ENCODE assay signal across 22 mouse cellular contexts in the genomic region with DNA sequence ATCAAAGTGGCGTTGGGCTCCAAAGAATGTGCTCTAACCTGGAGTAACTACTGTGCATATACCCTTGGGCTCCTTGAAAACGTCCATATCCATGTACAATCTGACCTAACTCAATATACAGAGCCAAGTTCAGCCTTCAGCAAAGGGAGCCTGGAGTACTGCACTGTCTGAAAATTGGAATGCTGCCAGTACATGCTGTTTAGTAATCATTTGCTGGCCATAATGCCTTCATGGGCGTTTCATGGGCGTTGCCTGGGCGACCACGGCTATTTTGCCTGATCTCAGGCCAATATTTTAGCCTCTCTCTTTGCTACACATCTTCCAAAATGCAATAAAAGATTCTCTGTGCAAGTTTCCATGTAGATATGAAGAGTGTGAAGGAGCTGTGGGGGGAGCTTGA. TPM values are rescaled to one million over a fixed set of nuclear protein-coding genes. Genes with fewer than 3 reads are reported as not detected.
DNase-seq lines count a peak whose midpoint lies in the region; ATAC-seq and TF ChIP-seq lines count a peak whose summit lies in the region.
"Had no signal": no experiment of that assay in that cellular context is flagged by ENCODE, and none has a peak within 500 bp of the region (broad histone marks: within the 10 kb centered on the region; RNA-seq: fewer than 3 reads in every experiment).

No protein-coding gene starts in this region.

- H3K4me3 ChIP-seq in hindbrain, embryonic 11.5 days (ENCODE audit: low read depth, low read length), result no peak overlapping the region
- H3K4me3 ChIP-seq in hindbrain, embryonic 10.5 days, result no peak overlapping the region
- H3K4me3 ChIP-seq in lung, postnatal 0 days (ENCODE audit: low read depth, low read length), result no peak overlapping the region
- H3K4me3 ChIP-seq: erythroblast, embryonic 14.5 days; heart, embryonic 12.5 days; neural tube, embryonic 13.5 days had no signal

- no peaks in the 10 kb centered on the region for H3K36me3 ChIP-seq in hindbrain, embryonic 11.5 days (ENCODE audit: control insufficient read depth, insufficient read depth, low read length)
- H3K36me3 ChIP-seq in hindbrain, embryonic 10.5 days, result no peaks in the 10 kb centered on the region
- no peaks in the 10 kb centered on the region for H3K36me3 ChIP-seq in lung, postnatal 0 days (ENCODE audit: insufficient read depth, low read length)
- H3K36me3 ChIP-seq: heart, embryonic 12.5 days; neural tube, embryonic 13.5 days had no signal

- H3K9ac ChIP-seq in hindbrain, embryonic 11.5 days (ENCODE audit: low read depth, low read length), result no peak overlapping the region
- no peak overlapping the region for H3K9ac ChIP-seq in lung, postnatal 0 days (replicated peaks; ENCODE audit: low read depth)
- H3K9ac ChIP-seq: heart, embryonic 12.5 days; neural tube, embryonic 13.5 days had no signal

- H3K9me3 ChIP-seq in hindbrain, embryonic 11.5 days (ENCODE audit: control insufficient read depth, low read length), result no peaks in the 10 kb centered on the region
- H3K9me3 ChIP-seq in hindbrain, embryonic 10.5 days, result no peaks in the 10 kb centered on the region
- no peaks in the 10 kb centered on the region for H3K9me3 ChIP-seq in lung, postnatal 0 days (ENCODE audit: low read length)
- H3K9me3 ChIP-seq: heart, embryonic 12.5 days; neural tube, embryonic 13.5 days had no signal

- H3K27me3 ChIP-seq in hindbrain, embryonic 11.5 days (ENCODE audit: control insufficient read depth, insufficient read depth, low read length), result no peaks in the 10 kb centered on the region
- H3K27me3 ChIP-seq in hindbrain, embryonic 10.5 days (ENCODE audit: insufficient read depth, poor library complexity, severe bottlenecking), result no peaks in the 10 kb centered on the region; the same call in 1 of the 2 replicates
- H3K27me3 ChIP-seq in lung, postnatal 0 days (replicated peaks; ENCODE audit: insufficient read depth, low read length), result no peaks in the 10 kb centered on the region
- H3K27me3 ChIP-seq: CH12.LX; heart, embryonic 12.5 days; neural tube, embryonic 13.5 days had no signal

- H3K4me1 ChIP-seq in hindbrain, embryonic 11.5 days (replicated peaks; ENCODE audit: control insufficient read depth, insufficient read depth, low read length), result no peaks in the 10 kb centered on the region
- H3K4me1 ChIP-seq in hindbrain, embryonic 10.5 days (replicated peaks), result peaks cover 4% of the 10 kb centered on the region
- H3K4me1 ChIP-seq in lung, postnatal 0 days (ENCODE audit: insufficient read depth, low read depth, low read length), result no peaks in the 10 kb centered on the region

- no peak for ATAC-seq in hindbrain, embryonic 11.5 days (ENCODE audit: low FRiP score)
- no peak for ATAC-seq in lung, postnatal 0 days
- ATAC-seq: inflammation-experienced regulatory T-cells, adult 6 months had no signal

- peak; percentile 8 for DNase-seq in adrenal gland, postnatal 14 days
- DNase-seq in adrenal gland, postnatal 4 days (ENCODE audit: low spot score in 2 of 2), result no peak
- peak; percentile 6 for DNase-seq in hindbrain, embryonic 11.5 days (ENCODE audit: low spot score)
- no peak for DNase-seq in hindbrain, embryonic 10.5 days (ENCODE audit: low spot score)
- peak; percentile 11 for DNase-seq in lung, postnatal 0 days (ENCODE audit: low spot score)
- no peak for DNase-seq in lung, postnatal 14 days
- peak; percentile 2 for DNase-seq in brain, adult 2 months (ENCODE audit: low read depth, low spot score)
- no peak for DNase-seq in ovary, postnatal 14 days (ENCODE audit: low spot score)
- DNase-seq: adrenal gland, postnatal 36 days; cerebellum, postnatal 36 days; kidney, adult 9 months; kidney, postnatal 36 days; lung, adult 2 months; right cerebral cortex, postnatal 14 days; thymus, postnatal 14 days had no signal

- 77% methylated on average over 6 of the region's 6 CpGs for WGBS in hindbrain, embryonic 11.5 days
- whole genome bisulfite sequencing in hindbrain, embryonic 10.5 days, result 80% methylated on average over 6 of the region's 6 CpGs
- 62% methylated on average over 6 of the region's 6 CpGs for WGBS in lung, postnatal 0 days

- no peak overlapping the region for H3K4me2 ChIP-seq in hindbrain, embryonic 11.5 days (replicated peaks; ENCODE audit: low read depth, low read length)
- no peak overlapping the region for H3K4me2 ChIP-seq in lung, postnatal 0 days (replicated peaks; ENCODE audit: low read depth, low read length)
- H3K4me2 ChIP-seq: heart, embryonic 12.5 days; neural tube, embryonic 13.5 days had no signal

- no peak for TF ChIP-seq EP300 in lung, postnatal 0 days (IDR thresholded peaks at IDR 0.05)

- no peak overlapping the region for H3K27ac ChIP-seq in hindbrain, embryonic 11.5 days (ENCODE audit: low read depth, low read length)
- H3K27ac ChIP-seq in hindbrain, embryonic 10.5 days, result no peak overlapping the region
- no peak overlapping the region for H3K27ac ChIP-seq in lung, postnatal 0 days (ENCODE audit: low read length)
- H3K27ac ChIP-seq: neural tube, embryonic 13.5 days had no signal

- TF ChIP-seq CTCF in lung, postnatal 0 days (IDR thresholded peaks at IDR 0.05), result no peak

RNA-seq across cellular contexts. Expression of a gene that starts 36.7 kb away (rescaled TPM):
- total RNA-seq in adrenal gland, postnatal 14 days (2021), result 2.8 and 3.5 TPM in 2 replicates
- total RNA-seq in adrenal gland, postnatal 4 days (2021), result 1 to 10 TPM; 4.7 to 5.0 TPM
- polyA plus RNA-seq in hindbrain, embryonic 11.5 days (2014; fragmentation: Nextera tagmentation; extraction: Ambion mirVana), result 3.7 and 3.8 TPM in 2 replicates
- polyA plus RNA-seq in hindbrain, embryonic 10.5 days (2016; fragmentation: Nextera tagmentation; extraction: Ambion mirVana), result 3.8 and 5.0 TPM in 2 replicates
- 0.17 and 0.21 TPM in 2 replicates for polyA plus RNA-seq in lung, postnatal 0 days (2015; fragmentation: Nextera tagmentation; extraction: Ambion mirVana)
- total RNA-seq: heart, postnatal 25 days; liver, adult 2 months had no signal
- polyA plus RNA-seq: erythroblast, embryonic 14.5 days; liver, adult 2 months; lung, adult 2 months had no signal

Comparison
In these comparisons a context has a peak if more than half of its experiments do, and no peak if none do; other contexts are left out.
1. DNase-seq: peak in adrenal gland, postnatal 14 days (single experiment), hindbrain, embryonic 11.5 days (single experiment), lung, postnatal 0 days (single experiment) and brain, adult 2 months (single experiment); none in adrenal gland, postnatal 4 days (0 of 2), hindbrain, embryonic 10.5 days (single experiment), lung, postnatal 14 days (single experiment) and ovary, postnatal 14 days (single experiment).